In the genomic region with DNA sequence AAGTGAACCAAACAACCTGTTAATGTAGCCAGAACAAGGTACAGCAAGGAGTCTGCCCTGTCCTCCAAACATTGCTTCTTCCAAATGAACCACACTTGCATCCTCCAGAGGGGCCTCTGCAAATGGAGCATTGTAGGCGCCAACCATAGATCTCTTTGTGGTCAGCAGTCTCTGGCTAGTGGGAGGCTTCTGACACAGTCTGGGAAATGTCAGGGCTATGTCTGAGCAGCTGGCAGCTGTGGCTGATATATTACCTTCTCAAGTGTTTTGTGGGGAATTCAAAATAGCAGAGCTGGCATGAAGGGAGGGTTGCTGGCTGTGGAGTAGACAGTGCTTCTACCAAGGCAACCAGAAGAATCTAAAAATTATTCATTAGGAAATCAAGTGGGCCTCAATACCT, we compare ENCODE assay signal across 18 mouse cellular contexts. TPM values are rescaled to one million over a fixed set of nuclear protein-coding genes. Genes with fewer than 3 reads are reported as not detected.
DNase-seq lines count a peak whose midpoint lies in the region; ATAC-seq lines count a peak whose summit lies in the region.
"Had no signal": no experiment of that assay in that cellular context is flagged by ENCODE, and none has a peak within 500 bp of the region (broad histone marks: within the 10 kb centered on the region; RNA-seq: fewer than 3 reads in every experiment).

No protein-coding gene starts in this region.

- no peaks in the 10 kb centered on the region for H3K27me3 ChIP-seq in hindbrain, embryonic 15.5 days
- no peaks in the 10 kb centered on the region for H3K27me3 ChIP-seq in hindbrain, embryonic 12.5 days

- intact Hi-C loops in gastrocnemius, postnatal 36 days (cut with DNase I), result no loop called here

- DNase-seq in gastrocnemius, adult 18-20 months (ENCODE audit: low spot score), result peak; percentile 13
- DNase-seq in gastrocnemius, postnatal 36 days, result no peak
- DNase-seq in adrenal gland, postnatal 14 days, result peak; percentile 50
- DNase-seq in mesoderm, embryonic 11.5 days (ENCODE audit: low read depth, low spot score), result peak; percentile 50
- DNase-seq in thymus, postnatal 36 days, result no peak
- DNase-seq in cerebellum, postnatal 36 days, result no peak
- DNase-seq: cerebellum, adult 18-20 months; kidney, adult 9 months; layer of hippocampus, adult 9-11 months; lung, embryonic 14.5 days; thymus, adult 18-20 months had no signal

- WGBS in hindbrain, embryonic 15.5 days, result 81% methylated on average over 1 of the region's 1 CpGs
- WGBS in hindbrain, embryonic 12.5 days, result 81% methylated on average over 1 of the region's 1 CpGs

- no peak overlapping the region for H3K4me2 ChIP-seq in hindbrain, embryonic 15.5 days
- H3K4me2 ChIP-seq in hindbrain, embryonic 12.5 days (replicated peaks), result no peak overlapping the region
- H3K4me2 ChIP-seq: hindbrain, embryonic 14.5 days; lung, embryonic 14.5 days had no signal

- H3K4me1 ChIP-seq in hindbrain, embryonic 15.5 days (replicated peaks), result no peaks in the 10 kb centered on the region
- no peaks in the 10 kb centered on the region for H3K4me1 ChIP-seq in hindbrain, embryonic 12.5 days

- peak; percentile 54; the same call in 1 of the 2 replicates for ATAC-seq in hindbrain, embryonic 15.5 days (ENCODE audit: low FRiP score, low read depth)
- ATAC-seq in hindbrain, embryonic 12.5 days (ENCODE audit: low FRiP score), result no peak

- no peak overlapping the region for H3K27ac ChIP-seq in hindbrain, embryonic 15.5 days (replicated peaks)
- no peak overlapping the region for H3K27ac ChIP-seq in hindbrain, embryonic 12.5 days
- H3K27ac ChIP-seq: hindbrain, embryonic 14.5 days had no signal

- no peaks in the 10 kb centered on the region for H3K36me3 ChIP-seq in hindbrain, embryonic 15.5 days
- H3K36me3 ChIP-seq in hindbrain, embryonic 12.5 days, result no peaks in the 10 kb centered on the region
- H3K36me3 ChIP-seq: G1E had no signal

- H3K9ac ChIP-seq in hindbrain, embryonic 15.5 days, result no peak overlapping the region
- H3K9ac ChIP-seq in hindbrain, embryonic 12.5 days, result no peak overlapping the region
- H3K9ac ChIP-seq: hindbrain, embryonic 14.5 days; lung, embryonic 14.5 days had no signal

- no peaks in the 10 kb centered on the region for H3K9me3 ChIP-seq in hindbrain, embryonic 15.5 days
- H3K9me3 ChIP-seq in hindbrain, embryonic 12.5 days (replicated peaks), result no peaks in the 10 kb centered on the region
- H3K9me3 ChIP-seq: G1E had no signal

- H3K4me3 ChIP-seq in hindbrain, embryonic 15.5 days, result no peak overlapping the region
- no peak overlapping the region for H3K4me3 ChIP-seq in hindbrain, embryonic 12.5 days

RNA-seq across cellular contexts. Expression of a gene that starts 1.3 kb away (rescaled TPM):
- total RNA-seq in gastrocnemius, adult 18-20 months (2021), result under 1 TPM in 1 of 2 experiments, not detected in 1; 0.09 TPM
- total RNA-seq in gastrocnemius, postnatal 36 days (2021), result not detected
- polyA plus RNA-seq in hindbrain, embryonic 15.5 days (2015; fragmentation: Nextera tagmentation; extraction: Ambion mirVana), result not detected in 2 replicates
- polyA plus RNA-seq in hindbrain, embryonic 12.5 days (2016; fragmentation: Nextera tagmentation; extraction: Ambion mirVana), result 0.09 TPM in 1 of 2 replicates, not detected in the other
- 0.45 and 4.8 TPM in 2 replicates for total RNA-seq in adrenal gland, postnatal 14 days (2021)
- total RNA-seq: left cerebral cortex, postnatal 25 days; midbrain, postnatal 0 days had no signal
- polyA plus RNA-seq: G1E; hindbrain, embryonic 14.5 days; lung, embryonic 14.5 days; midbrain, postnatal 0 days had no signal

RNA-seq across cellular contexts. Expression of a gene that starts 17.8 kb away (rescaled TPM):
- total RNA-seq in gastrocnemius, adult 18-20 months (2021), result not detected
- not detected for total RNA-seq in gastrocnemius, postnatal 36 days (2021)
- not detected in 2 replicates for polyA plus RNA-seq in hindbrain, embryonic 15.5 days (2015; fragmentation: Nextera tagmentation; extraction: Ambion mirVana)
- not detected in 2 replicates for polyA plus RNA-seq in hindbrain, embryonic 12.5 days (2016; fragmentation: Nextera tagmentation; extraction: Ambion mirVana)
- not detected in 2 replicates for total RNA-seq in adrenal gland, postnatal 14 days (2021)
- total RNA-seq: G1E; left cerebral cortex, postnatal 25 days; liver, adult 2 months; midbrain, postnatal 0 days had no signal
- polyA plus RNA-seq: G1E; hindbrain, embryonic 14.5 days; liver, adult 2 months; lung, embryonic 14.5 days; midbrain, postnatal 0 days had no signal

RNA-seq across cellular contexts. Expression of a gene that starts 18.1 kb away (rescaled TPM):
- not detected for total RNA-seq in gastrocnemius, adult 18-20 months (2021)
- total RNA-seq in gastrocnemius, postnatal 36 days (2021), result not detected
- not detected in 2 replicates for polyA plus RNA-seq in hindbrain, embryonic 15.5 days (2015; fragmentation: Nextera tagmentation; extraction: Ambion mirVana)
- not detected in 2 replicates for polyA plus RNA-seq in hindbrain, embryonic 12.5 days (2016; fragmentation: Nextera tagmentation; extraction: Ambion mirVana)
- not detected in 2 replicates for total RNA-seq in adrenal gland, postnatal 14 days (2021)
- total RNA-seq: G1E; left cerebral cortex, postnatal 25 days; liver, adult 2 months; midbrain, postnatal 0 days had no signal
- polyA plus RNA-seq: G1E; hindbrain, embryonic 14.5 days; liver, adult 2 months; lung, embryonic 14.5 days; midbrain, postnatal 0 days had no signal

RNA-seq across cellular contexts. Expression of a gene that starts 48.6 kb away (rescaled TPM):
- total RNA-seq in gastrocnemius, adult 18-20 months (2021), result not detected
- not detected for total RNA-seq in gastrocnemius, postnatal 36 days (2021)
- not detected in 2 replicates for polyA plus RNA-seq in hindbrain, embryonic 15.5 days (2015; fragmentation: Nextera tagmentation; extraction: Ambion mirVana)
- polyA plus RNA-seq in hindbrain, embryonic 12.5 days (2016; fragmentation: Nextera tagmentation; extraction: Ambion mirVana), result not detected in 2 replicates
- total RNA-seq in adrenal gland, postnatal 14 days (2021), result 1.1 TPM in 1 of 2 replicates, not detected in the other
- total RNA-seq: left cerebral cortex, postnatal 25 days; midbrain, postnatal 0 days had no signal
- polyA plus RNA-seq: G1E; hindbrain, embryonic 14.5 days; lung, embryonic 14.5 days; midbrain, postnatal 0 days had no signal

Comparison
In these comparisons a context has a peak if more than half of its experiments do, and no peak if none do; other contexts are left out.
1. DNase-seq: peak in gastrocnemius, adult 18-20 months (single experiment), adrenal gland, postnatal 14 days (single experiment) and mesoderm, embryonic 11.5 days (single experiment); none in gastrocnemius, postnatal 36 days (0 of 2), thymus, postnatal 36 days (0 of 2) and cerebellum, postnatal 36 days (0 of 2).